In genomic region chr8:4778266-4778665, GRCm38 (mm10) we compare ENCODE assay signal across 8 mouse cellular contexts. TPM values are rescaled to one million over a fixed set of nuclear protein-coding genes. Genes with fewer than 3 reads are reported as not detected.
A peak's percentile ranks its signal among the peaks of the same experiment; 100 is the strongest.
DNase-seq lines count a peak whose midpoint lies in the region; ATAC-seq and TF ChIP-seq lines count a peak whose summit lies in the region.

No protein-coding gene starts in this region.

- H3K4me1 ChIP-seq in heart, embryonic 16.5 days (ENCODE audit: control insufficient read depth, insufficient read depth, low read length): peaks cover 10% of the 10 kb centered on the region
- peaks cover 11% of the 10 kb centered on the region for H3K4me1 ChIP-seq in hindbrain, embryonic 10.5 days (replicated peaks)
- H3K4me1 ChIP-seq in liver, postnatal 0 days (ENCODE audit: insufficient read depth): peaks cover 5% of the 10 kb centered on the region; the same call in 1 of the 2 replicates

- DNase-seq in heart, adult 18-20 months: no peak
- DNase-seq in Patski (ENCODE audit: low read depth, low spot score): no peak
- DNase-seq in hindbrain, embryonic 10.5 days (ENCODE audit: low spot score): no peak
- no peak for DNase-seq in liver, postnatal 0 days
- no peak for DNase-seq in gastrocnemius, postnatal 4 days (ENCODE audit: low spot score in 2 of 2)
- no peak for DNase-seq in left cerebral cortex, adult 8-10 months (ENCODE audit: low spot score in 2 of 2)
- no peak for DNase-seq in right cerebral cortex, postnatal 25 days

- no peaks in the 10 kb centered on the region; the same call in 1 of the 2 replicates for H3K36me3 ChIP-seq in heart, embryonic 16.5 days (ENCODE audit: control insufficient read depth, insufficient read depth)
- H3K36me3 ChIP-seq in hindbrain, embryonic 10.5 days: peaks cover 40% of the 10 kb centered on the region
- no peaks in the 10 kb centered on the region for H3K36me3 ChIP-seq in liver, postnatal 0 days (replicated peaks; ENCODE audit: insufficient read depth, low read length)

- no peak overlapping the region; the same call in 1 of the 2 replicates for H3K9ac ChIP-seq in heart, embryonic 16.5 days (ENCODE audit: low read length)
- H3K9ac ChIP-seq in liver, postnatal 0 days (replicated peaks): peak overlapping the region; percentile 51

- peak overlapping the region; percentile 92 for H3K4me2 ChIP-seq in heart, embryonic 16.5 days (ENCODE audit: low read depth, low read length)
- peak overlapping the region; percentile 93 for H3K4me2 ChIP-seq in liver, postnatal 0 days (ENCODE audit: low read depth, low read length)

- TF ChIP-seq CTCF in Patski (IDR thresholded peaks at IDR 0.05): no peak
- TF ChIP-seq CTCF in liver, postnatal 0 days (IDR thresholded peaks at IDR 0.05; ENCODE audit: low read depth): no peak

- WGBS in heart, embryonic 16.5 days: 70% methylated on average over 6 of the region's 6 CpGs
- 78% methylated on average over 6 of the region's 6 CpGs for WGBS in hindbrain, embryonic 10.5 days
- 59% methylated on average over 5 of the region's 6 CpGs for WGBS in liver, postnatal 0 days (ENCODE audit: insufficient replicate concordance)

- H3K27ac ChIP-seq in heart, embryonic 16.5 days (ENCODE audit: low read length): no peak overlapping the region
- no peak overlapping the region for H3K27ac ChIP-seq in hindbrain, embryonic 10.5 days
- no peak overlapping the region for H3K27ac ChIP-seq in liver, postnatal 0 days (ENCODE audit: low read depth)

- no peak for ATAC-seq in heart, embryonic 16.5 days (replicated peaks; ENCODE audit: extremely low read depth, insufficient read depth, low FRiP score)
- ATAC-seq in Patski: peak; percentile 32
- ATAC-seq in liver, postnatal 0 days: 0 out of 2 replicates have a peak, but pooled peaks have one; percentile 13

- peak overlapping the region; percentile 95 for H3K4me3 ChIP-seq in heart, embryonic 16.5 days (ENCODE audit: low read length)
- peak overlapping the region; percentile 86 for H3K4me3 ChIP-seq in hindbrain, embryonic 10.5 days
- H3K4me3 ChIP-seq in liver, postnatal 0 days (ENCODE audit: low read depth, low read length): peak overlapping the region; percentile 90

- no peaks in the 10 kb centered on the region for H3K9me3 ChIP-seq in heart, embryonic 16.5 days (replicated peaks; ENCODE audit: control insufficient read depth, low read length)
- H3K9me3 ChIP-seq in hindbrain, embryonic 10.5 days: peaks cover 34% of the 10 kb centered on the region
- no peaks in the 10 kb centered on the region for H3K9me3 ChIP-seq in liver, postnatal 0 days (ENCODE audit: low read length)

- POLR2A ChIA-PET in Patski (lab: Charles Lee): no interaction called here

- CTCF ChIA-PET in Patski (lab: Charles Lee): interaction anchor here (1.6 to 4.3 kb wide), 3 partner anchors 10 to 48 kb away, joined by 3 to 24 read pairs (median 3); no protein-coding TSS in a partner anchor

- in situ Hi-C loops in Patski (cut with MboI; ENCODE audit: low pct_unique_long_range_greater_than_20kb): no loop called here

- no peaks in the 10 kb centered on the region for H3K27me3 ChIP-seq in heart, embryonic 16.5 days (ENCODE audit: control insufficient read depth, insufficient read depth, low read length)
- H3K27me3 ChIP-seq in Patski: no peaks in the 10 kb centered on the region
- no peaks in the 10 kb centered on the region for H3K27me3 ChIP-seq in hindbrain, embryonic 10.5 days (ENCODE audit: insufficient read depth, poor library complexity, severe bottlenecking)
- no peaks in the 10 kb centered on the region for H3K27me3 ChIP-seq in liver, postnatal 0 days (ENCODE audit: insufficient read depth, low read length)

- no peak for TF ChIP-seq EP300 in liver, postnatal 0 days (IDR thresholded peaks at IDR 0.05; ENCODE audit: low read depth)

RNA-seq across cellular contexts. Expression of gene Shcbp1, which starts 1.1 kb away (rescaled TPM):
- polyA plus RNA-seq in heart, embryonic 16.5 days (2015; fragmentation: Nextera tagmentation; extraction: Ambion mirVana): 45.9 and 53.2 TPM in 2 replicates
- under 1 TPM; 0.41 to 0.42 TPM for total RNA-seq in heart, adult 18-20 months (2021)
- 25.5 TPM for polyA plus RNA-seq in Patski (2021)
- polyA plus RNA-seq in hindbrain, embryonic 10.5 days (2016; fragmentation: Nextera tagmentation; extraction: Ambion mirVana): 52.7 and 78.0 TPM in 2 replicates
- polyA plus RNA-seq in liver, postnatal 0 days (2015; fragmentation: Nextera tagmentation; extraction: Ambion mirVana): 12.1 and 15.1 TPM in 2 replicates
- 10 to 100 TPM in 1 of 2 experiments, 1 to 10 TPM in 1; 10.0 to 10.4 TPM for total RNA-seq in gastrocnemius, postnatal 4 days (2021)
- total RNA-seq in left cerebral cortex, adult 8-10 months (2022): 1 to 10 TPM in 2 of 4 experiments, under 1 TPM in 2; 0.70 to 1.3 (median 1.1) TPM
